Mouse (Mus musculus) regulatory T cell (primary cell): Measurements from ENCODE around the gene Siae.

Source experiments
- in situ Hi-C: fragments of 300-600 bp; cut with MboI, MseI; formaldehyde crosslinking; loops from one replicate; pipeline ENCODE4 v1.15.1; 2025; ENCODE audit warnings: high pct_unique_total_duplicates

The Siae gene

DNA sequence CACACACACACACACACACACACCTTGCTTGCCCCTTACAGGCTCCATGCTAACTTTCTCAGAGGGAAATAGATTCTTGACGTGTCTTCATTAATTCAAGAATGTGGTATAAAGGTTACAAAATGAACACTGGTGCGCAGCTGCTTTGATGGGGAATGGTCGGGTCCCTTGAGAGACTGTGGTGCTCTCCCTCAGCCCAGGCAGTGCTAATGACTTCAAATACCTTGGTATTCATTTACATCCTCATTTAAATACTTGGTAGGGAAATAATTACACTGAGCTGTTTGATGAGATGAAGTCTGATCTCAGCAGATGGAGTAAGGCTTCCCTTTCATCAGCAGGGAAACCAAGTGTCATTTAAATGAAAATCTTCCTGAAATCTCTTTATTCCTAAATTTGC lies 69.6 kb downstream of the Siae start:
- in situ Hi-C loops, result no loop called here

DNA sequence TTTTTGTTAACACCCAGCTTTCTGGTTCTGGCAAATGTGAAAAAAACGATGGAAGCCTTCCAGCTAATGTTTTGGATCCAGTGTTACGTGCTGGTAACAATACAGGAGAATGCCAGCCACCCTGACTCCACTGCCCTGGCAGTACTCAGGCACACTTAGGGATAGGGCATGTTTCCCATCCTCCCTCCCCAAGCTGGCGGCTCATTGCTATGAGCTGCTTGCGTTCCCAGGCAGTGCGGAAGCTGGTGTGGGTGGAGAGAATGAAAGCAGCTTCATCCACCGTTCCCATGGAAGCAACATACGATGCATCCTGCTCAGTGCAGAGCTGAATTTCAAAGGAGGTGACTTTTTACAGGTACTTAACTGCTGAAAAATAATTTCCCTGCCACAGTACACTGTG lies 70.1 kb downstream of the Siae start:
- in situ Hi-C loops, result no loop called here

DNA sequence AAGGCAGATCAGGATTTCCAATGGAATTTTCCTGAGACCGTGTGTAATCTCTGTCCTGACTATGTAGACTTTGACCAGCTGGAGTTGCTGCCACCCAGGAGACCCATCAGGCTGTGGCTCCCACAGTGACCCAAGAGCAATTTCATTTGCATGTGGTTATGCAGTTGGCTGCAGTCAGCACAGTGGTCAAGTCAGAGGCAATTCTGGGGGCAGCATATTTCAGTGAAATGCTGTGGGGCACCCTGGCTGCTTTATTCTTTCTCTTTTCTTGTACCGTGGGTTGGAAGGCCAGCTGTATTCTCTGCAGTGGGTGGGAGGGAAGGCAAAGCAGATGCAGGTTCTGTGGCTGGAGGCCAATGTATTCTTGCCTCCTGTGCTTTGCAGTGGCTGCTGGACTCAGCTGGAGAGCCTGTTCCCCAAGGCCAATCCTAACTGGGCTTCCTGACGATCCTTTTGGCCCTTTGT lies 70.6 kb downstream of the Siae start:
- in situ Hi-C loops, result no loop called here

DNA sequence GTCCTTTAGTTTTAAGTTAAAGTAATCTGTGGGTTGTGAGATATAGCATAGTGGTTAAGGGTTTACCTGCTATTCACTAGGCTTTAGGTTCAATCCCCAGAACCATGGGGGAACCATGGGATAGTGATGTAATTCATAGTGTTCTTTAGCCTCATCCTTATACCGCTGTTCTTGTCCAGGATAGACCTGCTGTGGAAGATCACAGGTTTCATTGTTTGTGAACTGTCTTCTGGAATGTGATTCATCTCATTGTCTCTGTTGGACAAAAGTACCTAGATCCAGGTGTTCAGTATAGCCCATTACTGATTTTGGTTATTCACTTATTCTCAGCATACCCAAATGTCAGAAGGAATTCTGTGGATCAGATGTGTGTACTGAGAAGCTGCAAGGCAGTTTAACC lies 71.8 kb downstream of the Siae start:
- in situ Hi-C loops, result no loop called here

DNA sequence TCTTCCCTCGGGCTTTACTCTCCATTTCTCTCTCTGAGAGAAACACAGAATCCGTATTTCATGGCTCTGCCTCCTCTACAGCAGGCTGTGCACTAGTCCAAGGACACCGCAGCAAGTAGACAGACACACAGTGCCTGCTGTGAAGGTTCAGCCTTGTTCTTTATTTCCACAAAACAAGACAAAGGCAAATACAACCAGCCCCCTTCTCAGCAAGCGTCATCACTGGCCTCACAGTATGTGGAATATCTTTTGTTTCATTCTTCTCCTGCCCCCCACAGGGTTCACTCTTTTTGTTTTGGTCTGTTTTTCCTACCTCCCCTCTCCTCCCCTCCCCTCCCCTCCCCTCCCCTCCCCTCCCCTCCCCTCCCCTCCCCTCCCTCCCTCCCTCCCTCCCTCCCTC lies 73.1 kb downstream of the Siae start:
- in situ Hi-C loops, result no loop called here

DNA sequence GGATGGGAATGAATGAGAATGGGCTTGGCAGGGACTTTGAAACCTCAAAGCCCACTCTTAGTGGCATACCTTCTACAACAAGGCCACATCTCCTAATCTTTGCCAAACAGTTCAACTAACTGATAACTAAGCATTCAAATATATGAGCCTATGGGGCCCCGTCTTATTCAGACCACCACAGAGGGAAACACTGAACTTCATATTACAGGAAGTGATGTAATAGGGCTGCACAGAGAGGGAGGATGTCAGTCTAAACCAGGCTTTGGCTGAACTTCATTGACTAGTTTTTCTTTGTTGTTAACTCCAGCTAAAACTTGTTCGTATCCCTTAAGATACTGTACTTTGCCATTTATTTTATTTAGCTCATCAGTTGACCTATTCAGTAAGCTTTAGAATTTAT lies 74.4 kb downstream of the Siae start:
- in situ Hi-C loops, result no loop called here

DNA sequence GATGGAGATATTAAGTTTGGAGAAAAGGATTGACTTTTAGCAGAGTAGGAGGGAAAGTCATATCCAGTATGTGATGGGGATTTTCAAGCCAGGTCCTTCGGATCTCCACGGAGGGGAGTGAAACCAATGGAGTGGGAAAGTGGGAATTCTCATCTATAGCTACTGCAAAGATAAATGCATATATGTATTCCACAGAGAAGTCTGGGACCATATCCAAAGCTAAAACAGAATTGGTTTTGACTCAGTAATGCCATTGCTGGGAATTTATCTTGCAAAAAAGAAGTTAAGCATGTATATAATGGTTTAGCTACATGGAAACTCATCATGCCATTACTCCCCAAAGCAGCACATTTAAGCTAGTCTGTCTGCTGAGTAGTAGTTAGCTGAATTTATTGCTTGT lies 76.8 kb downstream of the Siae start:
- in situ Hi-C loops, result no loop called here

DNA sequence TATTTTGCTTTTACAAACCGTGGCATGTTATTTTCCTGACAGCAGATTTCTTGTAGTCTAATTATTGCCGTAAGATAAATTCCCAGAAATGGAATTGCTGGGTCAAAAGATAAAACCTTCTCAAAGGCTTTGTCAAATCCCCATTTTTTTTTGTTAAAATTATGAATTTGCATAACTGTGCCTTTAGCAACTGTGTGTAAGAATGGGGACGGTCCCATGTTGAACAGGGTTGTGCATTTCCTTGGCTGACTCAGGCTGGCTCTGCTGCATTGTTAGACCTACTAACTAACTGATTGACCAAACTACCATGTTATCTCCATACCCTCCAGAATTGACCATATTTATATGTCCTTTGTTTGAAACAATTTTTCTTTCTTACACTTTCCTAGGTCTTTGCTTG lies 78.8 kb downstream of the Siae start:
- in situ Hi-C loops, result no loop called here

DNA sequence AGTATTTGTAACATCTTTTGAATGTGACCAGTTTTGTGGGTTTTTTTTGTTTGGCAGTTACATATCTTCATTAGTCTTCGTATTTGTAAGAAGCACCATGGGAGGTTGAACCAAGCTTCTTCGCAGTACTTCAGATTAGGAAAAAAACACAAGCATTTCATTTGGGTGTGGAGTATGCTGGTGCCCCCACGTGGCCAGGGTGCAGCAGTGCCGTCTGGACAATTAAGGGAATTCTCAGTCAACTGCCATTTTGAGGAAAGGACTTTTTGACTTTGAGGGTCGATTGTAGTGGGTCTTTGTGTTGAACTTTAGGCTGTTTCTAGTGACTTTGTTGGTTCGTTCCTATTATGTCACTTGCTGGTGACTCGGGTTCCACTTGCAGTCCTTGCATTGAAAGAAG lies 80.8 kb downstream of the Siae start:
- in situ Hi-C loops, result no loop called here

DNA sequence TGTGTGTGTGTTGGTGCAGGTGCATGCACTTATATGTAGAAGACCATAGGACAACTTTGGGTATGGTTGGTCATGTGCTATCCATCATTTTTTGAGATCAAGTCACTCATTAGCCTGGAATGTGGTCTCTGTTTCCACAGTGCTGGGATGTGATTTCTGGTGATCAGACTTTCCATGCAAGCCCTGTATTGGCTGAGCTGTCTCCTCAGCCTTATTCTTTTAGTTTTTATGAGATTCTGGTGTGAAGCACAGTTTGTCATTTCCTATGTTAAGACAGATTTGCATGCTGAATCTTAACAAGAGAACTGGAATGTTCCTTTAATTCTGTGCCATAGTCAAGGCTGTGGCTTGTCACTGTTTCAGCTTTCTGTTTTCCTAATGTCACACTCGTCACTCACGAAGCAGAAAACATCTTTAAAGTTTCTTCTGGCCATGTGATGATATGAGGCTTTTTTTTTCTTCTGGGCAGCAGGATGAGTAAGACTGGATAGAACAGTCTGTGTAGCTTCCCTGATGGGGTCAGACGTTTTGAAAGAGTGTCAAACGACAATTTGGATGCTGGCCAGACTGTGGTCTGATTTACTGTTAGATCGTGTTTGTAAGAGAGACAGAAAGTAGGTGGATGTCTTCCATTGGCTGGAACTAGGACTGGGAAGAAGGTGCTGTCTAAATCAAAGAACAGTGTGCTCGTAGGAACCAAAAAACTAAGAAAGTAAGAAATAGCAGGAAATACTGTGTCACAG lies 81.5 kb downstream of the Siae start:
- in situ Hi-C loops, result no loop called here

DNA sequence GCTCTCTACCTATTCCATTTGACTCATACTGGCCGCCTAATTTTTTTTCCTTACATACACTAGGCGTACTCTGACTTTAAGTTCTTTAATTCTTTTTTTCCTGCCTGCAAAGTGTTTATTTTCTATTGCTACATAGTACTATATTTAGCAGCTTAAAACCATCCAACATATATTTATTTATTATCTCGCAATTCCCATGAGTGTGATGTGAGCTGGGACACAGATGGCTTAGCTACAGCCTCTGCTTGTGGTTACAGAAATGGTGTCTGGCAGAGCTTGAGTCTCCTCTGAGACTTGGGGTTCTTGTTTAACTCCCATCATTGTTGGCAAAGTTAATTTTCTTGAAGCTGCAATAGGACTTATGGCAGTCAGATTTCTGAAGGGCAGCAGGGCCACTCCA lies 83.2 kb downstream of the Siae start:
- in situ Hi-C loops, result no loop called here

DNA sequence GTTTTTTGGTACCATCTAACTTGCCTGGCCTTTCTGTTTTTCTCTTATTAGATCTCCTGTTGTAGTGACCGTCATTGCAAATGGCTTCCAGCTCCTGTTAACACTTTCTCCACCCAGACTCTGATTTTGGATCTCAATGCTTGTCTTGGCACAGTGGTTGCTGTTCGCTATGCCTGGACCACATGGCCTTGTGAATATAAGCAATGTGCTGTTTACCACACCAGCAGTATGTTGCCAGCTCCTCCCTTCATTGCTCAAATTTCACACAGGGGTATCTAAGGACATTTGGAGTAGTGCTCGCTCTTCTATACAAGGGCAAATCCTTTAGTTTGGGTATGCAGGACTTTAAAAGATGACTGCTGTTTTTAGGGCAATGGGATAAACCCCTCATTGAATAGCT lies 90.7 kb downstream of the Siae start:
- in situ Hi-C loops, result no loop called here

DNA sequence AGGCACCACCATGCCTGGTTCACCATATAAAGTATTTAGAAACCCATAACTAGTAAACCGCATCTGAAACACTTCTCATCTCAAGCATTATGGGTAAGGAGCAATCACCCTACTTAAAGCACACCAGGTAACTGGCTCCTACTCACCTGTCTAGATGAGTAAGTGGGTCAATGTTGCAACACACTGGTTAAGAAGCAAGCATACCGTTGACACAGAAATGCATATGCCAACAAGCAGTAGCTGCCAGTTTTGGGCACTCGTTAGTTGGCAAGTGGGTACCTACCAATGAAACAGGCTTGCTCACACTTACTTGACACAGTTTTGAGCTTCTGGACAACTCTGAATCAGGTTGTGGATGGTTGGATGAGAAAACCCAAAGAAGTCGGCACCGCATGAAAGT lies 95.1 kb downstream of the Siae start:
- in situ Hi-C loops, result no loop called here

DNA sequence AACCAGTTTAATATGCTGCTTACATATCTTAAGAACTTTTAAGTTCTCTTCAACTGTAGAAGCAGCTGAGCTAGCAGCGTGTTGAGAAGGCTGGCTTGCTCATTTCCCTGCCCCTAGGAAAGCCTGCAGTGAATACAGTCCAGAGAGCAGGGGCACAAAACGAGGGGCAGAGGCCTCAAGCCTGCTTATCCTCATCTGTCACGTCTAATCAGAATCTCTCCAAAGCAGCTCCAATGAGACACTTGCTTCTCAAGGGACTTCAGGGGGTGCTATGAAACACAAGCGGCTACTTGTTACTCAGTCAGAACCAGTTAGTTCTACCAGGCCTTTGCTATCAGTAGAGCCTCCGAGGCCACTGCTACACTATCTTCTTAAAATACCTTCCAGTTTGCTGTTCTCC lies 98.3 kb downstream of the Siae start:
- in situ Hi-C loops, result no loop called here

DNA sequence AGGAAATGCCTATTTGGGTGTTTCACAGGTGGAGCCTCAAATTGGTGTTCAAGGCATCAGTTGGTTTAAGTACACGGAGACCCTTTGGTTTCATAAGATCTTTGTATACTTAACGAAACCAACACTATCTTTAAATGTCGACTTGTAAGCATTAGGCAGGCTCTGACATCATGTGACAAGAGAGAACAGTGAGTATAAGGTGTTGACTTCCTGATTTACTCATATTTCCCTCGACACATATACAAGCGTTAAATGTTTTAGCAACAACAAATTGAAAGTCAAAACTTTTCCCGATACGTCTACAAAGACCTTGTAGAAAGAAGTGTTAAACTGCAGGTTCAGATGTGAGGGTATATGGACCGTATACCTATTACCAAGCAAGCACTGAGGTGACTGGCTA lies 100.5 kb downstream of the Siae start:
- in situ Hi-C loops, result no loop called here

DNA sequence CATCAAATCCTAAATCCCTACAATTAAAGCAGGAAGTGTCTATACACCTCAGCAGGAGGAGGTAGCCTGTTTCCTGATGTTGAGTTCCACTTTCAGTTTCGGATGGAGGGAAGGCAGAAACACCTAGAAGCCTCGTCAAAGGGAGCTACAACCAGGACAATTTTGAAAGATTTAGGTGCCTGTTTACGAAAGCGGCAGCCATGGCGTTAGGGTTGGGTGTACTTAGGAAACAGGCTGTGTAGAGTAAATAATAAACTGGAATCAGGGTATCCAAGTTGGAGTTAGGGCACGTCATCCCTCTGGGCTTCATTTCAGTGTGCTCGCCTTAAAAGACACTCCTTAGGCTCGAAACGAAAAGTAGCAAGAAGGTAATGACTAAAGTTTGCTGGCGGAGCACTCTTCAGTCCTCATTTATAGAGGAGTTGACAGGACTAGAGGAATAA lies 101.0 kb downstream of the Siae start:
- in situ Hi-C loops, result no loop called here

DNA sequence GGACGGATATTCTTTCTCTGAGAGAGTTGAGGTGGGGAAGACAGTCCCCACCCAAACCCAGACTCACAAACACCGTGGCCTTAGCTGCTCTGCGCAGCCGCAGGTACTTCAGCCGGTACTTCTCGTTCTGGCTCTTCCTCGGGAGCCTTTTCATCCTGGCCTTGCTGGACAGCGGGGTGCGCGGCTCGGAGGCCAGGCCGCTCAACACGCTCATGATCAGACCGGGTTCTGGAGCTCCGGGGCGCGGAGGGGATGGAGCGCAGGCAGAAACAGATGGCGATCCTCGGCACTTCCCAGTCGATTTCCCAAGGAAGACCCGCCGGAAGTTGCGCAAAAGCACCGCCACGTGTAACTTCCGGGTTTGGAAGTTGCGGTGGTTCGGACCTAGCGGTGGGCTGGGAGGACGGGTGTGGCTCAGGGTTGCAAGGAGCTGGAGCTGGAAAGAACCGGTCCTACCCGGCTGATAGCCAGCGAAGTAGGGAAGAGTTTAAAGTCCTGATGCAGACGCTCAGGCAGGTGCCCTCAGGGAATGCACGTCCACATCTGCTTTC lies 101.5 kb downstream of the Siae start, which contains the start of gene Tbrg1:
Gene Tbrg1, minus strand, starts transcription at position 382 of the 551 bp plus-strand sequence.
- in situ Hi-C loops, result no loop called here

DNA sequence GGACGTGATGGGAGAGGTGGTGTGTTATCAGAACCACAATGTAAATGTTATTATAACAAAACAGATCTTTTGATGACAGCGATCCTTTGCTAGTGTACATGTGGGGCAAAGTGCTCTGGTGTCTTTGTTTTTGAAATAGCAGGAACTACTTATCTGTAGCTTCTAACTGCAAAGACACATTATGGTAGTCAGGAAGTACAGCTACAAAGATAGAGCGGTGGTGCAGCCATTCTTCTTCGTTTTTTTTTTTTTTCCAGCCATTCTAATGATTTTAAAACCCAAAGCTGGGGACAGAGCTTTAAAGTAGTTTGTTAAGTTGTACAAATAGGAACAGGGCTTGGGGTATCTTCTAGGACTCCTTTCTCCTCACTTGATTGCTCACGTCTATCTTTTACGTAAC lies 103.9 kb downstream of the Siae start:
- in situ Hi-C loops, result no loop called here

DNA sequence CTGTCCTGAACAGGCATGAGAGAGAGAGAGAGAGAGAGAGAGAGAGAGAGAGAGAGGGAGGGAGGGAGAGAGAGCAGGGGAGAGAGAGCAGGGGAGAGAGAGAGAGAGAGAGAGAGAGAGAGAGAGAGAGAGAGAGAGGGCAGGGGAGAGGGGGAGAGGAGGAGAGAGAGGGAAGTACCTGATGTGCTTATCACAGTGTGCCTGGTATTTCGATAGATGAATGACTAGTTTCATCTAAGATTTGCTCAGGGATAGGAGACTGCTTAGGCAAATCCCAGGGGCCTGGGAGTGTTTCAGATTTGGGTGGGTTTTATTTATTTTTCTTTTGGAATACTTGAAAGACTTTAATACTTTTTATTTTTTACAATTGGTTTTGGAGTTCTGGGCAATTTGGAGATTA lies 107.7 kb downstream of the Siae start:
- in situ Hi-C loops, result no loop called here

DNA sequence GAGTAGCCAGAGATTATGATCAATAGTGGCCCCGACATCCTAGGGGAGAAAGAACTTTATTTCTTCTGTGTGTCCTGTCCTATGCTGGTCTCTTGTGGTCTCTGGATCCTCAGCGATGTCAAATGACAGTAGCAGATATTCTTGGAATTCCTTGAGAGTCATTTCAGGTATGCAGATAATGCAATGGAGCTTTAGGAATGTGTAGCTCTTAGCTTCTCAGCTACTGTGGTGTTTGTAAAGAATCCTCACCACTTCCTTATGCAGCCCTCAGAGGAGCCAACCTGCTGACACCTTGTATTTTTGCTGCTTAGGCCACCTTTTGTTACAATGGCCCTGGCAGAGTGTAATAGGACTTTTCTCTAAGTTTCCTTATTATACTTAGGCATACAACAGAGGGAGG lies 109.1 kb downstream of the Siae start:
- in situ Hi-C loops, result no loop called here

DNA sequence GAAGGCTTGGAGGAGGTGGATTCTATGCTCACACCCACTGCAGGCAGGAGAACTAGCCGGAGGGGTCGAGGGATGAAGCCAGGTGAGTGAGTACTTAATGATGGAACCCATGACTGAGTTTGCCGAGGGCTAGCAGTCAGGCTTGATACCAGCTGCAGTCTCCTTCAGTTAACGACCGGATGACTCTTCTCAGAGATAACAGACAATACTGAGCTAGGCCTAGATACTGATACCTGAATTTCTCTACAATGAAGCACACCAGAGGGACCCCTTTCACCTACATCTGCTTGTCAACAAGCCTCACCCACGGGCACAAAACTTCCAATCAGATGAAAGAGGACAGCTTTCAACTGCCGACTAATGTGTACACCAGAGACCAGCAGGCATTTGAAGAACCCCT lies 110.5 kb downstream of the Siae start:
- in situ Hi-C loops, result no loop called here

DNA sequence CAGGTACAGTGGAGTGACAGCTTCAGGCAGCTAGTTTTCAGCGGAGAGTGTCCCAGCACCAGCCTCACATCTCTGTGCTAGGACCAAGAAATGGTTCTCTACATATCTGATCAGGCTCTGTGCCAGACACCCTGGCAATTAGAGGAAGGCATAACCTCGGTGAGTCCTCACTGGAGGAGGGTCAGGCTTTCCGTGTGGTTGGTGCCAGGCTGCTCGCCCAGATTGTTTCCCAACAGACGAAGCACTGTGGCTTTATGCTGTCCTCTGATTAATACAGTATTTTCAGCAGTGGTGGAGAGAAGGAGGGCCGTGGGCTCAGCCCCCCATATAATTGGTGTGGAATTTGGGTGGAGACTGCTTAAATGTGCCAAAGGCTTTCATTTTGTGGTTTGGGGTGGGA lies 113.6 kb downstream of the Siae start, which contains the start of gene Panx3:
Gene Panx3, minus strand, starts transcription at position 121 of the 400 bp plus-strand sequence.
- in situ Hi-C loops, result no loop called here

DNA sequence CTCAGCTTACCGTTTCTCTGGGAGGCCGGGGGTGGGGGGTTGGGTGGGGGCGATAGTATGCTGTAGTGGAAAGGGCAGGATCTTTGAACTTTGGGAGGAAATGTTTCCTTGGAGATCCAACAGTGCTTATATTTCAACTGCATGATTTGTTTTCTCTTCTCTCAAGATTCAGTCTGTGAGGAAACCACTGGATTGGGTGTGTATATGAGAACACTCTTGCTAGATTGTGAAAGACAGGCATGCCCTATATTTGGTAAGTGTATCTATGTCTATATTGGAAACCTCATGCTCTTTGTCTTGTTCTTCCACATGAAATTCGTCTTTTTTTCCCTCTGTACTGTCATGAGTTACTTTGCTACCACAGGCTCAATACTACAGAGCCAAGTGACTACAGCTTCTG lies 114.2 kb downstream of the Siae start:
- in situ Hi-C loops, result no loop called here

DNA sequence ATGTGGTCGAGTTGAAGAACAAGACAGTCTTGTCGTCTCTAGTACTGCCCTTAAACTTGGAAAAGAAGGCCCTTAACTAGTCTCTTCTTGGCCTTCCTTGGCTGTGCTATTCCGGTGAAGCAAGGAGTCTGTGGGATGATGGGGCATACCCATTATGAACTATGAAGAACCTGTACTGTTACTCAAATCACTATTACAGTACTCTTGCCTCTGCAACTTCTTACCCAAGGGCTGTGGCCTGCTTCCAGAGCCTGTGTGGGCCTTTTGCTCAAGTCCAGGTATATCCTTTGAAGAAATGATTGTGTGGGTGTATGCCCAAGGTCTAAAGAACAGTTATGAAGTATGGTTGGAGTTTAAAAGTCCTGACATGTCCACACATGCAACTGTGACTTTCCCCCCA lies 114.8 kb downstream of the Siae start:
- in situ Hi-C loops, result no loop called here
